Mouse (Mus musculus) liver, embryonic 13.5 days (tissue): Measurements from ENCODE around the gene Trpm3. TPM values are rescaled to one million over a fixed set of nuclear protein-coding genes. Genes with fewer than 3 reads are reported as not detected.

Experiments used
- ATAC-seq: fragments of 200-750 bp; cut with Nextera tagmentation; 2 replicates; pipeline ENCODE4 v1.8.0; 2017; ENCODE audit warnings: low read depth, mild to moderate bottlenecking, moderate number of reproducible peaks, moderate library complexity
- DNase-seq: peaks from one replicate; pipeline ENCODE4 v3.0.0; 2022
- H3K27ac ChIP-seq: fragments of 300-500 bp; sonication (generic); 2 replicates; pipeline ENCODE4 v1.5.1; 2015; ENCODE audit warnings: moderate library complexity, mild to moderate bottlenecking, inconsistent platforms
- H3K27me3 ChIP-seq: fragments of 300-500 bp; sonication (generic); 2 replicates; pipeline ENCODE4 v1.6.1; 2015; ENCODE audit warnings: mild to moderate bottlenecking, inconsistent platforms
- H3K36me3 ChIP-seq: fragments of 300-500 bp; sonication (generic); 2 replicates; pipeline ENCODE4 v1.6.1; 2015; ENCODE audit warnings: mild to moderate bottlenecking, inconsistent platforms
- H3K4me1 ChIP-seq: fragments of 300-500 bp; sonication (generic); replicated peaks from 2 replicates; pipeline ENCODE4 v1.6.1; 2015; ENCODE audit warnings: inconsistent platforms
- H3K4me2 ChIP-seq: fragments of 300-500 bp; sonication (generic); 2 replicates; pipeline ENCODE4 v1.6.1; 2015; ENCODE audit warnings: inconsistent platforms, mild to moderate bottlenecking, moderate library complexity
- H3K4me3 ChIP-seq: fragments of 300-500 bp; sonication (generic); replicated peaks from 2 replicates; pipeline ENCODE4 v1.5.1; 2015; ENCODE audit warnings: mild to moderate bottlenecking, inconsistent platforms
- H3K9ac ChIP-seq: fragments of 300-500 bp; sonication (generic); 2 replicates; pipeline ENCODE4 v1.6.1; 2015; ENCODE audit warnings: mild to moderate bottlenecking, inconsistent platforms
- H3K9me3 ChIP-seq: fragments of 300-500 bp; sonication (generic); replicated peaks from 2 replicates; pipeline ENCODE4 v1.6.1; 2016; ENCODE audit warnings: inconsistent platforms
- WGBS: fragments of 180-500 bp; shearing (Covaris S2); methylation state at CpG from one replicate; pipeline ENCODE4 v1.1.7; 2015; ENCODE audit not compliant: insufficient replicate concordance; 5-methylcytosine and 5-hydroxymethylcytosine counted together
- polyA plus RNA-seq: library from polyadenylated mRNA; unstranded; fragments of >200 nt; fragmentation: Nextera tagmentation; extraction: Ambion mirVana; gene quantifications from 2 replicates; pipeline ENCODE4 v1.2.1, GENCODE M21; 2015

Gene Trpm3
- polyA plus RNA-seq, 1 experiment from 2014 or later, result 0.08 TPM

DNA sequence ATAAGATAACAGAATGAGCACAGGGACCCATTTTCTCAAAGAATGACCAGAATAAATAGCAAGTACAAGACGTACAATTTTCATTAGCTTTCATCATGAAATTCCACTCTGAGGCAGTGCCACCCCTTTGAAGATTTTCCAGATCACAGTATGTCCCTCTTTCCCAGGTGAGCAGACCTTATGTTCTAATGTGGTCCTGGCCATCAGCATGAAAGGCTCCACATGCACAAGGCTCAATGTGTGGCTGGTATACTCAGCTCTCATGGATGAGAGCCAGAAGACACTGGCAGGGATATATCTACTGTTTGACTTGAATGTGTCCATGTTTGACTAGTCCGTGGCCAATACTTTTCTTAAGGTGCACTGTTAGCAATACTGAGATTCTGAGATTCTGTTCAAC lies 298.4 kb downstream of the Trpm3 start:
- H3K4me2 ChIP-seq, result no peak overlapping the region
- H3K9ac ChIP-seq, result no peak overlapping the region
- no peak for ATAC-seq
- H3K36me3 ChIP-seq, result no peaks in the 10 kb centered on the region
- no peaks in the 10 kb centered on the region for H3K27me3 ChIP-seq
- no peak overlapping the region for H3K27ac ChIP-seq
- H3K4me3 ChIP-seq, result no peak overlapping the region
- DNase-seq, result no peak
- no peaks in the 10 kb centered on the region for H3K9me3 ChIP-seq
- no peaks in the 10 kb centered on the region for H3K4me1 ChIP-seq
- 60% methylated on average over 2 of the region's 2 CpGs for WGBS

DNA sequence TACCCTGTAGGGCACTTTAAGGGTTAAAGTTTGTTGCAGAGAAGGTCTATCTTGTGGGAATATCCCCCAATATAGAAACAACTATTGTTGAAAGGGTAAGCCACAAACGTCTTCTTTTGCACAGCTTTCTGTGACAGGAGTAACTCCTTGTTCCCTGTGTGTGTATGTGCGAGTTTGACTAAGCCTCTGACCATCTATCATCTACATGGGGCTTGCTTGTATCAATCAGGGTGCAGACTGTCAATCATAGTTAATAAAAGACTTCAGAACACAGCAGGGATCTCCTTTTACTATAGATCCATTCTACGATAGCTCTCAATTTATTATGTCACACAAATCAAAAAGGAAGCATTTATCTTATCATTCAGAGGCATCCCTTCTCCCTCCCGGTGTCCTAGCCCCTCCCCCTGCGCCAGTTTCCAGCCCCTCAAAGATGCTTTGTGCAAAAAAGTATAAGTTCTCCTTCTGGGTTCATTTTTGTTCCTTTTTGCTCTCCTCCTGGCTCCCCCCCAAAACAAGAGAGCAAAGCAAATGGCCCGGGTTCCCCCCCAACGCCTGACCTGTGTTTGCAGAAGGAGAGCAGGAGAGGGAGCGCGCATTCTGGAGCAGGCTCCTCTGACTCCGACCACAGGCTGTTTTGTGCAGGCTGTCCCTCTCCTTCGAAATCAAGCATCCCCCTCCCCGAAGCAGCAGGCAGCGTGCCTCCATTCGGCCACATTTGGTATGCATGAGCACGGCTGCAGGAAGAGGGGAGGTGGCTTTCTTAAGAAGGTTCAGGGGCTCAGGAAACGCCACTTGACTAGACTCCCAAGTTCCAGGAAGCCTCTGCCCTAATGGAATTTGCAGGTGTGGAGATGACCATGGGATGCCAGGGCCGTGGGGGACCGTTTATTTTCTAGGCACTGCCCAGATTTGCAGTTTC lies 308.8 kb downstream of the Trpm3 start:
- Histone ChIP-seq H3K4me1 (no peaks in the 10 kb centered on the region), H3K36me3 (no peaks in the 10 kb centered on the region), H3K27ac (no peak overlapping the region), H3K27me3 (peaks cover 6% of the 10 kb centered on the region; the same call in 1 of the 2 replicates), H3K9ac (no peak overlapping the region), H3K4me3 (no peak overlapping the region), H3K9me3 (no peaks in the 10 kb centered on the region), H3K4me2 (no peak overlapping the region)
- no peak for ATAC-seq
- no peak for DNase-seq
- 8% methylated on average over 18 of the region's 18 CpGs for WGBS

DNA sequence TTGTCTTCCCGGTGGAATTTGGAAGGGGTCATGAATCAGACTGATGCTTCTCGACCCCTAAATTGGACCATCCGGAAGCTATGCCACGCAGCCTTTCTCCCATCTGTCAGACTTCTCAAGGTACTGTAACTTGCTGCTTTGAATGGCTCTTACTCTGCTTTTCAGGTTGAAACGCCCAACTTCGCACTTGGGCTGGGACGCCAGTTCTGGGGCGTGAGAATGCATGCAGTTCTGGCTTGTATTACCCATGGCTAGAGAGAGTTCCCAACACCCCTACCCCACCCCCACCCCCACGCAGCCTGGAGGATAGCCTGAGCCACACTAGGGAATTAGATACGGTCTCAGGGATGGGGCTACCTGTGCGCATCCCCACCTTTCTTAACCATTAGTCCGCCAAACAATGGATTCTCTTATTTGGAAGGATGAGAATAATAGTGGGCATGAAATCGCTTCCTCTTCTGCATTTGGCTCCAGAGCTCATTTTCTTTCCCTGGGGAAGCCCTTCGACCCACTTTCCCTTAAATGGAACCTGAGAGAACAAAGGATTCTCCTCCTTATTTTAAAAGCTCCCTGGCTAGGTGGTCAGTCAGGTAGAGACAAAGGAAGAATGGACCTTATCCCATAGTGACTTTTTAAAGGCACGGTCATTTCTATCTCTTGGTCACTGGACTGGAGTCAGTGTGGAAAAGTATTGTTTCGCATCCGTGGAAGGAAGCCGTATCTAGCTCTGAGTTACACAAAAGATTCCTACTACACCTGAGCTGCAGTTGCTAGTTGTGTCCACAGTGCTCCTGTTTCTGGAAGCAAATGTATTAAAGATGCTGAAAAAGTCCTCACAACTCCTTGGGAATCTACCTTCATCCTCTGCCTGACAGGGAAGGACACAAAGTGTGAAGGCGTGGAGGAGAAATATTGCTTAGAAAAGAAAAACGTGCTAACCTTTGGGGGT lies 309.8 kb downstream of the Trpm3 start:
- Histone ChIP-seq H3K36me3 (no peaks in the 10 kb centered on the region), H3K4me1 (no peaks in the 10 kb centered on the region), H3K9me3 (no peaks in the 10 kb centered on the region), H3K27me3 (peaks cover 6% of the 10 kb centered on the region; the same call in 1 of the 2 replicates), H3K4me2 (no peak overlapping the region), H3K4me3 (no peak overlapping the region), H3K9ac (no peak overlapping the region), H3K27ac (no peak overlapping the region)
- ATAC-seq (no peak), DNase-seq (no peak)
- 36% methylated on average over 20 of the region's 20 CpGs for WGBS

DNA sequence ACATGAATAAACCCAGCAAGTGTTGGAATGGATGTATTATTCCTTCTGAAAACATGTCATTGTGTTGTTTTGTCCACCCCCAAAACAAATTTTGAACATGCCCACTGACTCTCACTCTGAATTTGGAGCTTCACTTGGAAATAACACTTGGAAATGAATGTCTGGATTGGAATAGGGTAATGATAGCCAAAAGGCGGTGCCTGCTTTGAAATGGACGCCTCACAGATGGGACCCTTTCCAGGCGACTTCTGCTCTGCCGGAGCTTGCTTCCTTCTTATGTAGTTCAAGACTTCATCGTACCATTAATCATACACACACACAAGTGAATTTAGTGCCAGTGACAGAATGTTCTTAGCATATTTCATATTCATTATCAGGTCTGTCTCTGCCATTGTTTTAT lies 312.4 kb downstream of the Trpm3 start:
- WGBS, result 63% methylated on average over 5 of the region's 5 CpGs
- DNase-seq, result no peak
- no peaks in the 10 kb centered on the region for H3K36me3 ChIP-seq
- no peaks in the 10 kb centered on the region for H3K4me1 ChIP-seq
- no peak overlapping the region for H3K4me3 ChIP-seq
- no peak for ATAC-seq
- H3K27ac ChIP-seq, result no peak overlapping the region
- no peak overlapping the region for H3K9ac ChIP-seq
- peaks cover 6% of the 10 kb centered on the region; the same call in 1 of the 2 replicates for H3K27me3 ChIP-seq
- H3K9me3 ChIP-seq, result no peaks in the 10 kb centered on the region
- H3K4me2 ChIP-seq, result no peak overlapping the region

DNA sequence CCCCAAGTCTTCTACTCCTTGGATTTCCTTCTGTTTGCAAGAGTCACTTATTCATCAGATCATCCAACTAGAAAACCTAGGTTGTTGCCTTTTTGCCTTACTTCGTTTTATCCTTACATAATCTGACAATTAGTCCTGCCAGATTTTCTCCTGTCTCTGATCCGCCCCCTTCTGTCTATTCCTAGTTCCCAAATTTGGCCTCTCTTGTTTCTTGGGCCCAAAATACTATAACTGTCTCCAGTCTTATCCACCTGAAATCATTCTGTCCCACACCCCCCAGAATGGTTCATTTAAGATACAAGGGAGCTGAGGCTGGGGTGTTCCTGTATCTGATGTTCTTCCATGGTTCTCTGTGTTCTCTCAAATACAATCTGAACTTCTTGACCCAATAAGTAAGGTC lies 318.1 kb downstream of the Trpm3 start:
- Histone ChIP-seq H3K27me3 (no peaks in the 10 kb centered on the region), H3K4me3 (no peak overlapping the region), H3K36me3 (no peaks in the 10 kb centered on the region), H3K9ac (no peak overlapping the region), H3K4me1 (no peaks in the 10 kb centered on the region), H3K9me3 (no peaks in the 10 kb centered on the region), H3K4me2 (no peak overlapping the region), H3K27ac (no peak overlapping the region)
- 49% methylated on average over 2 of the region's 2 CpGs for WGBS
- ATAC-seq, result no peak
- DNase-seq, result no peak

DNA sequence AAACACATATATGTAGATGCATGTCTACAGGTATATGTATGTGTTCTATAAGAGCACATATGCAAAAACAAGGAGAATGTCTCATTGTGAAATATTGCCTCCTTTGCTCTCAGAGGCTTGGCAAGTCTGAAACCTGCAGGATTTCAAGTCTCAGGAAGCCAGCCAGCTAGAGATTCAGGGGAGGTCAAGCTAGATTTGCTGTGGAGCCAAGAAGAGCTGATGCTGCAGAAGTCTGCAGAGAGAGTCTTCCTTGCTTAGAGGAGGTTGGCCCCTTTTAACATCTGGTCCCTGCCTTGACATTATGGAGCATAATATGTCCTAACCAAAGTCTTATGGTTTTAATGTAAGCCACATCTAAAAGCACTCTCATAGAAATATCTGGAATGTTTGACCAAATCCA lies 323.2 kb downstream of the Trpm3 start:
- Histone ChIP-seq H3K9me3 (no peaks in the 10 kb centered on the region), H3K4me2 (no peak overlapping the region), H3K4me3 (no peak overlapping the region), H3K36me3 (no peaks in the 10 kb centered on the region), H3K9ac (no peak overlapping the region), H3K27ac (no peak overlapping the region), H3K4me1 (no peaks in the 10 kb centered on the region), H3K27me3 (no peaks in the 10 kb centered on the region)
- no peak for DNase-seq
- ATAC-seq, result no peak

DNA sequence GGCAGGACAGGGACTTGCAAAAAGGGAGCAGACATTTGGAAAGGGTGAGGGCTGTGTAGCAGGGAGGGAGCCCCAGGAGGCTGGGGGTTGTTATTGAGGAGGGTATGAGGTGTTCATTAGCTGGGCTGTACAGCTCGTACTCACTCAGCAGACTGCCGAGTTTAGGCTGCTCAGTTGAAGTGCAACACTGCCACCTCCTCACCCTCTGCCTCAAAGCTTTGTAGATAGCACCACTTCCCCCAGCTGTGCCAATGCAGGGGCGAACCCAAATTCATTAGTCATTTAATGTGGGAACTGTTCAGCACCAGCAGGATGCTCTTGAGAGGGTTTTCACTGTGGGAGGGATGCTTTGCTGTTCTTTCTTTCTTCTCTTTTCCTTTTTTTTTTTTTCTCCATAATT lies 324.7 kb downstream of the Trpm3 start:
- 39% methylated on average over 3 of the region's 3 CpGs for WGBS
- no peaks in the 10 kb centered on the region for H3K36me3 ChIP-seq

DNA sequence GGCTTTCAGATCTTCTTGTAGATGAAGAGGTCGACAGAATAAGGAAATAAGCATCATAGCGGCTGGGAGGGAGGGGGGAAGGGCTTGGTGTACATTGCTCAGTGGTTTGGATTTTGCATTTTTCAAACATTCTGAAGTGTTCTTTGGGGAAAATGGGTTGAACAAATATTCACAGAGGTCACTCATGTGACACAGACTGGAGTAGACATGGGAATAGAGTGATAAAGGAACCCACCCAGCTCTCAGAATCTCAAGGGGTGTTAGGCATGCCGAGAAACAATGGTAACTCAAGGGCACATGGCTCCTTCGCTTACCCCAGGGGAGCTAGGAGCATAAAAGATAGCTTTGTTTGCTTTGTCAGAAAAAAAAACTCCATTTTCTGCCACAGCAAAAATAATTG lies 330.8 kb downstream of the Trpm3 start:
- Histone ChIP-seq H3K27ac (no peak overlapping the region), H3K4me3 (no peak overlapping the region), H3K36me3 (no peaks in the 10 kb centered on the region), H3K27me3 (no peaks in the 10 kb centered on the region), H3K4me2 (no peak overlapping the region), H3K4me1 (no peaks in the 10 kb centered on the region), H3K9me3 (no peaks in the 10 kb centered on the region), H3K9ac (no peak overlapping the region)
- ATAC-seq (no peak), DNase-seq (no peak)
- WGBS, result 49% methylated on average over 4 of the region's 4 CpGs

More for the DNA sequence above, 324.7 kb downstream of the Trpm3 start:
- DNase-seq (no peak), ATAC-seq (no peak)
- no peak overlapping the region for H3K4me3 ChIP-seq
- H3K9ac ChIP-seq, result no peak overlapping the region
- no peaks in the 10 kb centered on the region for H3K4me1 ChIP-seq
- H3K27me3 ChIP-seq, result no peaks in the 10 kb centered on the region
- H3K27ac ChIP-seq, result no peak overlapping the region
- no peak overlapping the region for H3K4me2 ChIP-seq
- H3K9me3 ChIP-seq, result no peaks in the 10 kb centered on the region

DNA sequence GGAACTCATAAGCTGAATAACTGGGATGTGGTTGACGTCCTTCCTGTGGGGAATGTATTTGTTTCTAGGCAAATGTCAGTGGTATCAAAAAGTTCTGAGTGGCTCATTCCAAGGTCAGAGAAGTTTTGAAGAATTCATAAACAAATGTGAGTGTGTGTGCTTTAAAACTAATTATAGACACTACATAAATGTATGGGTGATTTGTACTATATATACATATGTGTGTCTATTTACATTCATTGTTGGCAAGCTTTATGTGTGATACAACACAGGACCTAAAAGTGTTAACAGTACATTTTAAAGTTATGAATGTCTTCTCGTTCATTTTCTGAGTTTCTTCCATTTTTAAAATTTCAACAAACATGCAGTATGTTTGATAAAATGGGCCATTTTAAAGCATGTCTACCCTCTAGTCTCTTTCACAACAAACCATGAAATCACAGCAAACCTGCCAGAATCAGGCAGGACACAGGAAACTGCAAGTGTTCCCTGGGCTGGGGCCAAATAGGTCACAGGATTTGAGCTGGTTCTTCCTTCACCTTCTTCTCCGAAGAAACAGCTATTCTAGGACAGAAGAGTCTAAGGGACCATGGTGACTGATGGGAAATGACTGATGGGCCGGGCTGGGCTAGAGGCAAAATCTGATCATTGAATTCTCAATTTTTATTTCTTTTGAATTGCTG lies 334.3 kb downstream of the Trpm3 start:
- ATAC-seq (no peak), DNase-seq (no peak)
- no peaks in the 10 kb centered on the region for H3K27me3 ChIP-seq
- no peak overlapping the region for H3K9ac ChIP-seq
- no peaks in the 10 kb centered on the region for H3K4me1 ChIP-seq
- no peaks in the 10 kb centered on the region for H3K36me3 ChIP-seq
- no peak overlapping the region for H3K4me3 ChIP-seq
- no peak overlapping the region for H3K4me2 ChIP-seq
- no peaks in the 10 kb centered on the region for H3K9me3 ChIP-seq
- WGBS, result 54% methylated on average over 4 of the region's 4 CpGs
- no peak overlapping the region for H3K27ac ChIP-seq

DNA sequence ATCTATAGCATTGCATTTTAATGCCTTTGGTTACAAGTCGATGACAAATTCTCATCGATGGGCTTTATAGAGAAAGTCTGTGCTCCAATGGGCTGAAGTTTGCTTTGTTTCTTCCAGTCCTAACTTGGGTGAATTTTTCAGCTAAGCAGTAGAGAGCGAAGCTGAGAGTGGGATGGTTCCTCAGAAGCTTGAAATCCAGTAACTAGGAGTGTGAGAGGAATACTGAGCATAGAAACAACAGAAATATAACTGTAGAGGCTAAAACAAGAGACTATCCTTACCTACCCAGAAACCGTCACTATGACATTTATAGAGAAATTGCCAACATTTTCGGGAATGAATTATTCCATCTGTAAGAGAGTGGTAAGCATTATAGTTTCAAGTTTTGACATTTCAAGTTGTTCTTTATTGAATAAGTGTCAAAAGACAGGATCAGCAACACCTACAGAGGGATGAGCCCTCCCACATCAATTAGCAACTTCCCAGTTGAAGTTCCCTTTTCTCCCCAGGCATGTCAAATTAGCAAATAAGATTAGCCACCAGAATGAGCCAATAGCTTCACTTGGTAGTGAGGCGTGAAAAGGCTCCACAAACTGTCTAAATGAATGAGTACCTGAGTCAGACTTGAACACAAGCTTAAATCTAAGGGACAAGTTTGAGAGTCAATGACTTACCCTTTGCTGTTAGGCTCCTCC lies 339.6 kb downstream of the Trpm3 start:
- no peaks in the 10 kb centered on the region for H3K9me3 ChIP-seq
- no peaks in the 10 kb centered on the region for H3K36me3 ChIP-seq
- H3K27me3 ChIP-seq, result no peaks in the 10 kb centered on the region
- H3K27ac ChIP-seq, result no peak overlapping the region
- ATAC-seq, result no peak
- DNase-seq, result no peak
- WGBS, result 58% methylated on average over 6 of the region's 6 CpGs
- H3K4me2 ChIP-seq, result no peak overlapping the region
- no peaks in the 10 kb centered on the region for H3K4me1 ChIP-seq
- H3K9ac ChIP-seq, result no peak overlapping the region
- H3K4me3 ChIP-seq, result no peak overlapping the region

DNA sequence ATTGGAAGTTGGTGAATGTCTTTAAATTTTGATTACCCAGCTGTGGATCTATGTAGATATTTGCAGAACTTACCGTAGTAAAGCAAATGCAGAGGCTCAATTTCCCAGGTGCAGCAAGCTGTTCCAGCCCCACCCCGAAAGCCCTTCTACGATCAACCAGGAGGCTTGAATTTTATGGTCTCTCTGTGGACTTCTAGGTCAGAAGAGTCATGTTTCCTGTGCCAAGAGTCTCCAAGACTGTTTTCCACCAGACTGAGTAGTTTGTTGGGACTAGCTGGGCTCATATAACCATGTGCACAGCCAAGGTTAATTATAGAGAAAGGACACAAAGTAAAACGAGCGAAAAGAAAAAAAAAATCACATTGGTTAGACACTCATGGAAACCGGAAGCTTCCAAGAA lies 364.6 kb downstream of the Trpm3 start:
- Histone ChIP-seq H3K9ac (no peak overlapping the region), H3K4me1 (no peaks in the 10 kb centered on the region), H3K9me3 (no peaks in the 10 kb centered on the region), H3K36me3 (no peaks in the 10 kb centered on the region), H3K27ac (no peak overlapping the region), H3K4me3 (no peak overlapping the region), H3K4me2 (no peak overlapping the region), H3K27me3 (no peaks in the 10 kb centered on the region)
- no peak for DNase-seq
- 68% methylated on average over 6 of the region's 6 CpGs for WGBS
- ATAC-seq, result no peak
